Mouse (Mus musculus): Measurements from ENCODE around the gene Lancl1.
A peak's percentile ranks its signal among the peaks of the same experiment; 100 is the strongest.

Gene Lancl1

DNA sequence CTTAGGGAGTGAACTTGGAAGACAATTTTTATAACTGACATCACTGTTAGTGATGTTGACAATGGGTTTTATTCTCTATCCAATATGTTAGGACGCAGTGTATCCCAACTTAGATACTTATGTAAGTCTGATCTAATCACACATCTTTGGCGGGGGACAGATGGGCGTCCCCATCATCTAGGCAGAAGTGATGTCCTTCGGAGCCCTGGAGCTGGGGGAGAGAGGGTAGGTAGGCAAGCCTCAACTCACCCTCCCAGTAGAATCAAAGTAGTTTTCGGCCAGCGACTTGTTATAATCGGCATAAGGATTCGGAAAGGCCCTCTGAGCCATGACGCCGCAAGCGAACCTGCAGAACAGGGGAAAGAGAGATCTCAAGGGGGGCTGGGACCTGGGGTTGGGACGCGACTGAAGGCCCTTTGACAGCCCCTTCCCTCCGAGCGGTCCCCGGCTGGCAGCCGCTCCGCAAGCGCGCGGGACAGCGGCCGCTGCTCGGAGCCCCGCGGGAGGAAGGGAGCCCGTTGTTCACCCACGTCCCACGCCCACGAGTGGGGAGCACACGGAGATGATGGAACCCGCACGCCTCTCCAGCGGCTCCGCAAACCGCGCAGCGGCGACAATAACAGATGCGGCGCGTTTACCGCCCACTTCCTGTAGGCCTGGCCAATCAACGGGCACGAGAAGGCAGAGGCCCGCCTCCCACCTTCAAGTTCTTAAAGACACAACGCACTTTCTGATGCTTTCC is at the start of gene Lancl1:
TSS of gene Lancl1 (minus strand) at position 627 of the 742 bp plus-strand sequence.
- DNase-seq, result peak; percentile 94

DNA sequence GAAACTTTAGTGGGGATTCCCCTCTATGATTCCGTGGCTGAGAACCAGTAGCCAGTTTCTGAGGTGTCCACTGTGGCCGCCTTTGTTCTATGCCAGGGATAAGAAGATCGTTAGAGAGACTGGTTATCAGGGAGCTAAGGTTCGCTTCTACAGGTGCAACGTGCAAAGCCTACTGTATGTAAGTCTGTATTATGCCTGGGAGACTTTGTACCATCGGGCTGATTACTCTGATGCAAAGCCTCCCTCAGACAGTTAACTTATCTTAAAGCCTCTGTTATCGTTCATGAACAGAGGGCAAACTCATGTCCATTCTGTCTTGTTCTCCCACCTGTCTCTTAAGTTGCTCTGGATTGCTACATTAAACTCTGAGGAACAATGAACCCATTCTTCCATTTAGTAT is 40.5 kb upstream of the Lancl1 start:
- DNase-seq, result no peak

DNA sequence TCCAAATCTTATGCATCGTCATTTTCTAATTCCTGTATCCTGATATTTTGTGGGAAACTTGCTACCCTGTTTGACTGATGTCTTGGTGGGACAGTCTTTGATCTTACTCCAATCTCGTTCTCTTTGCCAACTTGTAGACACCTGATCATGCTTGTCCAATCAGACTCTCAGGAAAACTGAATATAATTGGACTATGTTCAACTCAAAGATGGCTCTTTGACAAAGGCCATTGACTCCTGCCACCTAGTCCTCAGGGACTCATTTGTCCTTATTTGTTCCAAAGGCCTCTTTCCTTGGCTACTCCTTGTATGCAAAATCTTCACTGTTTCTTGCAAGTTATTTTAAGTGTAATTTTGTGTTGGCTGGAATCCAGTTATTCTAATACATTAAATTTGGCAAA is 40.0 kb upstream of the Lancl1 start:
- no peak for DNase-seq

GRCm38 (mm10) chr1:67077739-67078138 is 39.1 kb upstream of the Lancl1 start:
- no peak for DNase-seq

DNA sequence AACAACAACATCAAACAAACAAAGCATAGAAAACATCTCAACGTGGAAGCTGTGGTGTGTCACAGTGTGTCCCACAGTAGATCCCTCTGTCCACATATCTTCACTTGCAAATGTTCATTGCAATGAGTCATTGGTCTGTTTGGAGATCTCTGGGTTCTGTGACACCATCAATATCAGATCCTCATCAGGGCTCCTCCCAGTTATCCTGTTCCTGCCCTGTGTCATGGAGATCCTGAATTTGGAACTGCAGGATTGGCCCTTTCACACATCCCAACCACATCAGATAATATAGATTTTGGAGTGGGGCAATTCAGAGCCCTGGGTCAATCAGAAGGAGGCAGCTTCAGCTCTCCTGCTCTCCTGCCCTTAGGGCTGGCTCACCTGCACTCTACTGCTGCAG is 28.9 kb upstream of the Lancl1 start:
- DNase-seq, result no peak

DNA sequence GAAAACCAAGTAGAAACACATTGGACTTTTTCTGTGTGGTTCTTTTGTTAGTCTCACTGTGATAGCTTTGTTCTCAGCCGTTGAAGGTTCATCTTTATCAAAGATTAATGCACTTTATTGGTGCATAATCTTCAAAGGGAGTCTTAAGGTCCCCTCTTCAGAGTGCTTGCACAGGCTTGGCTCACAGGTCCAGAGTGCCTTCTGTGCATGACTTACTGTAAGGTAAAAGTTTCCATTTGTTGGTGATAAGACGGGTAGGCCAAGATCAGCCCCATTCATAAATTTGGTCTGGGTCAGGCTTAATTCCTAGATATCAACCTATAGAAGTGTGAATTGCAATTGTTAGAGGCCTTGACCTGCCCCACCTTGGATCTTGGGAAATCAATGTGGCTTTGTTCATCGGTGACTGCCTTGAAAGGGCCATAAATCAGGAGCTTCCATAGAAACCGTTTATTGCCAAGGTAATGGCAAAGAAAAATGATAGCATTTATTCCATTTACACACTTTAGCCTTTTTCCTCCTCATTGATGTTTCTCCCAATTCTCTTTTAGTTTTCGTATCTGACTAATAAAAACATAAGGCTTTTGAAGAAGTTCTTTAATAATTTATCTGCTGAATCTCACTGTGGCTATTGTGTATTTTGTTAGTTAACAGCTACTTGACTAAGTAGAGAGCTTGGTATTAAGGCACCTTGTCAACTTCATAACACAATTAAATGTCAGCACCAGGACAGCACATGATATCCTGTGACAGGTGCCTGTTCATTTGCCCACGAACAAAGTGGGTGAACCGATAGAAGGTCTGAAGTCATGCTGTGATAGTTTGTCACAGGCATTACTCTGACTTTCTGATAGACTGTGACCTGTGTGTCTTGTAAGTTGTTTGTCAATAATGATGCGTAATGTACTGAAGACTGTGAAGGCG is 26.9 kb upstream of the Lancl1 start:
- DNase-seq, result no peak

- DNase-seq, result peak; percentile 85
Measured at GRCm38 (mm10) chr1:67061456-67062085, 22.9 kb upstream of the Lancl1 start.

DNA sequence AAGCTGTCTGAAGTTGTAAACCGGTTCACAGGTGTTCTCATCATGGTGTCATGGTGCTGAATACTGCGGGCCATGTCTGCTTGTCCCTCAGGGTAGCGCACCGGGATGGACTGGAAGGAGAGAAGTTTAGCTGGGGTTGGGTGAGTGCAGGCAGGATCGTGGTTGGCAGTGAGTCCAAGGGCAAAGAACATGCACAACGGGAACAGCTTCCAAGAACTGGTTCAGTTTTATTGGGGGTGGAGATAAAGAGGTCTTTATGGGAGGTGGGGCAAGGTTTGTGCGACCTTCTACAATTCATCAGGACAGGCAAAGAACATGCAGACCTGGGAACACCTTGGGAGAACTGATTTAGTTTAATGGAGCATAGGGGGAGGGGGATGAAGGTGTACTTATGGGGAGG is 17.1 kb upstream of the Lancl1 start:
- DNase-seq, result no peak

GRCm38 (mm10) chr1:67052721-67053120 is 14.0 kb upstream of the Lancl1 start:
- no peak for DNase-seq

- DNase-seq, result no peak
Measured at GRCm38 (mm10) chr1:67049600-67049999, 10.9 kb upstream of the Lancl1 start.

- no peak for DNase-seq
Measured at GRCm38 (mm10) chr1:67048696-67049095, 10.0 kb upstream of the Lancl1 start.

DNA sequence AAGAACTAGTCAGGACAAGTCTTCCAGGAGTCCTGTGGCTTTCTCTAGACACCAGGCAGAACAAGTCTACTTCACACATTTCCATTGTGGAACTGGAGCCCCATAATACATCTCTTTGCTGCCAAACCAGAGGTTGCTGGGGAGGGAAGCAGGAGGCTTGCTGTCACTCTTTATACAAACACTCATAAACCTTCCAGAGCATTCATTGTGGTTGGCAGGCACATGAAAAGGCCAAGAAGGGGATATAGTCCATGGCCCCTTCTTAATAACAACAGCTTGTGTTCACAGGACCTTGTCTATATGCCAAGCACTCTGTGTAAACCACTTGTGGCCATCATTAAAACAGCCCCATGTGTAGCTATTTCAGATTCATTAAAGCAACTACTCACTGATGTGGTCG is 6.4 kb upstream of the Lancl1 start:
- DNase-seq, result no peak

DNA sequence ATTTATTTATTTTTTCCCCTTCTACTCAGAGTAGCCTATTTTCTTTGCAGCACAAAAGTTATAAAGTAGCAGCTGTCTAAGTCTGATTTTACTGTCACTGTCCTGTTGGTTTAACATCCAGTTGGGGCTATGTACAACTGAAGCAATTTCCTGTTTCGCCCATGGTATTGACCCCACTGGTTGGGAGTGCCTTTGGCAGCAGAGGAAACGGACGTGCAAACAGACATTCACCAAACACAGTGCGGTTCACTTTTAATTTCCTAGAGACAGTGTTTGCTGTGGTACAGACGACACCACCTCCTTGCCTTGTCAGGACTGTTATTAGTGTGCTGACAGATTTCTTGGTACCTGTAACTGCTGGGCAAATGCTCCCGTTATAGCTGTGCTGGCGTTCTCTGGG is 3.9 kb upstream of the Lancl1 start:
- no peak for DNase-seq

DNA sequence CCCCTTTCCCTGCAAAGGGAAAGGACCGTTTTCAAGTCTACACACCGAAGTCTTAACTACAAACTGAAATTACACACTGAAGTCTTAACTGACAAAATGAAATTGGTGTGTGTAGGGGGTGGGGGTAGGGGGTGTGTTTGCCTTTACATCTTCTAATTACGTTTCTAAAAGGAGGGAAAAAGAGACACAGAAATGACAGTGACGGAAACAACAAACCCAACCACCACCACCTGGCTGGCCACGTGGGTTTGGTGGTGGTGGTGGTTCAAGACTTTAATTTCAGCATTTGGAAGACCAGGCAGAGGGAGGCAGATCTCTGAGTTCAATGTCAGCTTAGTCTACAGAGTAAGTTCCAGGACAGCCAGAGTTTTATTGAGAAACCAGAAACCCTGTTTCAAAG is 411 bp upstream of the Lancl1 start:
- peak; percentile 12 for DNase-seq

GRCm38 (mm10) chr1:67037198-67037597 is 1.5 kb downstream of the Lancl1 start:
- no peak for DNase-seq

- no peak for DNase-seq
Measured at GRCm38 (mm10) chr1:67033278-67033677, 5.4 kb downstream of the Lancl1 start.

- no peak for DNase-seq
Measured at GRCm38 (mm10) chr1:67026927-67027511, 11.7 kb downstream of the Lancl1 start.

DNA sequence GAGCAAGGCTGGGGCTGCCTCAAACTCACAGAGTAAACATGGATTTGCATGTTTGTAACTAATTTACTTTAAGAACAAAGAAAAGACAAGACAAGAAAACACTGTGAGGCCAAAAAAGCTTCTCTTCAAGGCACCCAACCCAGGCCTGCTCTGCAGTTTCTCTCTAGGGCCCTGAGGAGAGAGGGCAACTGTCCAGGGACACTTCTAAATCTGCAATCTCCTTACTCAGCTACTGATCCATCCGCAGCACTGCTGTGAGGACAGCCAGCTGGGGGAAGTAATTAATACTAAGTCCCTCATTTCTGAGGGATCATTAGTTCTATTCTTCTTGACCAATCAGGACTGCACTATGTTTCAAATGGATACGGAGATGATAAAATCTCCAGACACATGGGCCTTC is 12.5 kb downstream of the Lancl1 start:
- DNase-seq, result no peak

GRCm38 (mm10) chr1:67022767-67023166 is 15.9 kb downstream of the Lancl1 start:
- DNase-seq, result no peak

- no peak for DNase-seq
Measured at GRCm38 (mm10) chr1:67022051-67022450, 16.6 kb downstream of the Lancl1 start.

DNA sequence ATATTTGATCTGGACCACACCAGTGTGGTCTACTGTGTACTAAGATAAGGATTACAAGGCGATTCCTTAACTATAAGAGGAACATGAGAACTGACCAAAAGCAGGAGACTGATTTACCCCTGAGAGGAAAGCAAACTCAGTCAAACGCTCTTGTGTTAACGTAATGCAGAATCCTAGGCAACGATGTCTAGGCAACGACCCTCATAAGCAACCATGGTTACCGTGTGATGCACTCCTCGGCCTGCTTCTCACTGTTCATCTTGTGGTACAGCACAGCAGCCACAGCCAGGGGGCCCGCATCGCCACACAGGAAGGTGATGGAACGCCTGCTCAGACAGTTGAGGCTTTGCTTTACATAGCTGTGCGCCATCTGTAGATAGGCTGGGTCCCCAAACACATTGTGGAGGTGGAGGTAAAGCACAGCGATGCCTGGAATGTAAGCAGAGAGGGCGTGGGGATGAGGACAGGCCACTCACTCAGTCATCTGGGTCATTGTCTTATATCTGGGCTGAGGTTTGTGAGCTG is 18.0 kb downstream of the Lancl1 start:
- DNase-seq, result no peak

DNA sequence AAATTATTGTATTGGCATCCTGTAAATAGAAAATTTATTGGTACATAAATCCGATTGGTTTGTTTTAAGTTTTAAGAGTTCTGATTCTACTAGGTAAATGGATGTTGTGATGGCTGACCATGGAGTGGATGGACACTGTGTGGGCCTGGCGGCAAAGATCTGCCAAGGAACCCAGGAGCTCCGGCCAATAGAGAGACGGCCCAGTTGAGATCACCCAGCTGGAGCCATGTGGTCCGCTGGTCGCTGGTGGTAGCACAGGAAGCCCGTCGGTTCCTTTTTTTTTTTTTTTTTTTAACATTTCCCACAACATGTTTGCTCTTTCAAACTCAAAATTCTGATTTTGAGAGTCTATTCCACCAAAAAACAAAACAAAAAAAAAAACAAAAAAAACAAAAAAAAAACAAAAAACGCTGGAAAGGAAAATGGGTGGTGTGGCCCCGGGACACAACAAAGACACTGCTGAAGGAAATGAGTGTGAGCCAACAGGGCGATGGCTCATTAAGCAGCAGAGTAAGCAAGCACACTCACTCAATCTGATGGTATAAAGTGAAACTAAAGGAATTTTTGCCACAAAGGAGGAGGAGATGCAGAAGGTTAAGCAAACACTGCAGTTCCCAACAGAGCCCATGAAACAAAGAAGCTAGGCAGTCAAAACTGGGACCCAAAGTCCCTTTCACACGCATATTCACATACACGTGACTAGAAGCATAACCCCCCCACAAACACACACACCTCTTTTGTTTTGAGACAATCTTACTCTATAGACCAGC is 21.4 kb downstream of the Lancl1 start:
- no peak for DNase-seq

Data from embryo, embryonic 11 days (tissue).